Mouse (Mus musculus) heart, postnatal 25 days (tissue): Measurements from ENCODE around the gene Abcb8. TPM values are rescaled to one million over a fixed set of nuclear protein-coding genes. Genes with fewer than 3 reads are reported as not detected.

ENCODE experiments used
- DNase-seq: peaks from one replicate; pipeline ENCODE4 v3.0.0; 2022; ENCODE audit warnings: low spot score
- intact Hi-C: fragments of 180-260 bp; cut with DNase I; formaldehyde crosslinking; loops from one replicate; pipeline ENCODE4 v1.15.1; 2025
- total RNA-seq, 2 experiments: library from RNA; stranded (reverse); gene quantifications; 2 replicates each; pipeline ENCODE4 v1.2.3; 2021

Abcb8 gene
- total RNA-seq, 2 experiments from 2014 or later, result 82.8 to 83.7 TPM

GRCm38 (mm10) chr5:24364963-24365362 lies 28.5 kb upstream of the Abcb8 start:
- intact Hi-C loops, result loop anchor here (1.0 kb wide), 1 partner anchor 19 kb away; no protein-coding TSS in a partner anchor
- DNase-seq, result no peak

DNA sequence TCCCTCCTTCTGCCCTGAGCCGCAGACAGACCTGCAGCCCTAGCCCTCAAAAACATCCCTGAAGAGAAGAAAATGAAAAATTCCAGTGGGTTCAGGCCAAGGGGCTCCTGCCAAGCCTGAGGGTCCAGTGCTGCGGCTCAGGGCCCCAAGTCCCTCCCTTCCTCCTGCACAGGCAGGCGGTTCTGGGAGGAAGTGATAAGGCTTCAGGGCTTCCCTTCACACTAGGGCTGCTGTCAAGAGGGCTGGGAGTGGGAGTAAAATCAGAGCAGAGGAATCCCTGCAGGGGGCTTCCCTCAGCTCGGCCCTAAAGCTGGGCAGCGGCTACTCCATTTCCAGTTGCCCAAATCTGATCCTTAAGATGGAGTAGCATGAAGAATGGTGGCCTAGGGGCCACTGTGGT lies 27.9 kb upstream of the Abcb8 start:
- intact Hi-C loops, result loop anchor here (1.0 kb wide), 1 partner anchor 19 kb away; no protein-coding TSS in a partner anchor

GRCm38 (mm10) chr5:24366426-24366825 lies 27.0 kb upstream of the Abcb8 start:
- intact Hi-C loops, result no loop called here
- no peak for DNase-seq

More for the DNA sequence above, 27.9 kb upstream of the Abcb8 start:
- DNase-seq, result no peak

DNA sequence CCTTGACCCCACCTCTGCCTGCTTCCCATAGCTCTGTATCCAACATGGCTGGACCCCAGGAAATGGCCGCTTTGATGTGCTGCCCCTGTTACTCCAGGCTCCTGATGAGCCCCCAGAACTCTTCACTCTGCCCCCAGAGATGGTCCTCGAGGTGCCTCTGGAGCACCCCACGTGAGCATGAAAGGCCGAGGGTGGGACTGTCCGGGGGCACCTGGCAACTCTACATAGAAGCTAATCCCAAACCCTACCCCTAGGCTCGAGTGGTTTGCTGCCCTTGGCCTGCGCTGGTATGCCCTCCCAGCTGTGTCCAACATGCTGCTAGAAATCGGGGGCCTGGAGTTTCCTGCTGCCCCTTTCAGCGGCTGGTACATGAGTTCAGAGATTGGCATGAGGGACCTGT lies 23.7 kb upstream of the Abcb8 start:
- DNase-seq, result no peak
- intact Hi-C loops, result no loop called here

DNA sequence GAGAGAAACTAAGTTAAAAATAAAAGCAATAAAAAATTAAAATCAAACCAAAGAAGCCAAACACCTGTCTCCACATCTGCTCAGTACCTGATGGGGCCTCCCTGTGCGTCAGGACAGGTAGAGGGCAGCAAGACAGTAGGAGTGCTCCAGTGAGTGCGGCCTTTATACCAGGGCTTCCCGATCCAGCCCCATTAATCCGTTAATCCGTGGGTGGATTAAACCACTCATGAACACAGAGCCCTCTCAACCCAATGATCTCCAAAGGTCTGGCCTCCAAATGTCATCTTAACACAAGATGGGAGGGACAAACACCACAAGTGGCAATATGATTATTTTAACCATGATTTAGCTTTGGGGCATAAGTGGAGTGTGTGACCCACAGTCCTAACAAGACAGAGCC lies 19.7 kb upstream of the Abcb8 start:
- intact Hi-C loops, result no loop called here
- DNase-seq, result no peak

GRCm38 (mm10) chr5:24374216-24374615 lies 19.2 kb upstream of the Abcb8 start:
- no peak for DNase-seq
- intact Hi-C loops, result no loop called here

GRCm38 (mm10) chr5:24374666-24375328 lies 18.7 kb upstream of the Abcb8 start:
- intact Hi-C loops, result no loop called here
- DNase-seq, result no peak

- intact Hi-C loops, result no loop called here
Observed at GRCm38 (mm10) chr5:24378700-24379099, 14.8 kb upstream of the Abcb8 start.

DNA sequence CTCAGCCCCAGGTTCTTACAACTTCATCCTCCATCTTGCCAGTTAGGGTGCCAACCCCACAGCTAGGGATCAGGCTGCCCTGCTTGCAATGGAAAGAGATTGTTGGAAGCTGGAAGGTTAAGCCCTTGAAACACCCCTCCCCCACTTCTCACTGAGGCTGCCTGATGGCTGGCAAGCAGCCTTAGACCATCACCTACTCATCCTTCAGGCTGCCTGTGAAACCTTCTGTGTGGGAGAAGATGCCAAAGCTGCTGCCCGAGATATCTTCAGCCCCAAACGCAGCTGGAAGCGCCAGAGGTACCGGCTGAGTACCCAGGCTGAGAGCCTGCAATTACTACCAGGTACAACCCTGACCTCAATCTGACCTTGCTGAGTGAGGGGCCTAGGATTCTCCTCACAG lies 14.0 kb upstream of the Abcb8 start:
- intact Hi-C loops, result no loop called here
- no peak for DNase-seq

More at GRCm38 (mm10) chr5:24378700-24379099, 14.8 kb upstream of the Abcb8 start:
- no peak for DNase-seq

DNA sequence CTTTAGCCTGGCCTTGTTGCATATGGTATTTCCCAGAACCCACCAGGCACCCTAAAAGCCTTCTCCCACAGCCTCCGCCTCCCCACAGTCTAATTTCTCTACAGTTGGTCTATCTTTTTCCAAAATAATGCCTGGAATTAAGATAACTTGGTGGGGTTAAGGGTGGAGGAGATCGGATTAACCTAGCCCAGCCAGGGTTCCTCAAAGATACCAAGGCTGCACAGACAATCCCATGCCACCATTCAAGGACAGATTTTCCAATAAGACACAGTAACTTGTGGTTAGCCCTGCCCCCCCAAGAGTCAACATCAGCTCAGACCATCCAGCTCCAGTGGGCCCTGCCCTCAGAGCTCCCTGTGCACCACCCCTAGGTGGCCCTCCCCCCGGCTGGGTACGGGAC lies 13.0 kb upstream of the Abcb8 start:
- intact Hi-C loops, result no loop called here
- DNase-seq, result no peak

DNA sequence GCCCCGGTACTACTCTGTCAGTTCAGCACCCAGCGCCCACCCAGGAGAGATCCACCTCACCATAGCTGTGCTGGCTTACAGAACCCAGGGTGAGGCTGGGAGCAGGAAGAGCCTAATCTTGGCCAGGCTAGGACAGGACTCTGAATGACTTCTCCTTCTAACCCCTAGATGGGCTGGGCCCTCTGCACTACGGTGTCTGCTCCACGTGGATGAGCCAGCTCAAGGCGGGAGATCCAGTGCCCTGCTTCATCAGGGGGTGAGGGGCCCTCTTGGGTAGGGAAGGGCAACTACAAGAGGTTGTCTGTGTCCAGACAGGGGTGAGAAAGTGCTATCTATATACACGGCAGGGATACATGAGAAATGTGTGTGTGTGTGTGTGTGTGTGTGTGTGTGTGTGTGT lies 12.0 kb upstream of the Abcb8 start:
- intact Hi-C loops, result no loop called here
- no peak for DNase-seq

- intact Hi-C loops, result no loop called here
- no peak for DNase-seq
Observed at GRCm38 (mm10) chr5:24381988-24382387, 11.5 kb upstream of the Abcb8 start.

GRCm38 (mm10) chr5:24383026-24383859 lies 10.2 kb upstream of the Abcb8 start:
- peak; percentile 79 for DNase-seq
- intact Hi-C loops, result no loop called here

DNA sequence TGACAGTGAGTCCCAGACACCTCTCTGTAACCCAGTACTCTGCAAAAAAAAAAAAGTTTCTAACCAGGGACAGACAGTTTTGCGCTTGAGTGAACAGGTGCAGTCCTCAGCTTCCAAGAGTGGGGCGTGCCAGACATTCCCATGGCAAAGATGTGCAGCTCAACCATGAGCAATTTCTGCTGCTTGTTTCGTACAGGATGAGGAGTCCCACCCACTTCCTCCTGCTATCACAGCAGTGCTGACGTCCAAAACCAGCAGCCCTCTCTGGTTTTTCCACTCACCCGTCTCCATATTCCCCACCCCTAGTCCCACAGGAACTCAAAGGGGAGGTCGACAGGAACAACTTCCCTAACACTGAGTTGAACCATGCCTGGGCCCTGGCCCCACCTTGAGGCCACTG lies 9.1 kb upstream of the Abcb8 start:
- intact Hi-C loops, result loop anchor here (1.0 kb wide), 1 partner anchor 19 kb away; no protein-coding TSS in a partner anchor
- DNase-seq, result peak; percentile 75

GRCm38 (mm10) chr5:24385374-24385773 lies 8.1 kb upstream of the Abcb8 start:
- no peak for DNase-seq
- intact Hi-C loops, result no loop called here

- intact Hi-C loops, result no loop called here
- DNase-seq, result no peak
Observed at GRCm38 (mm10) chr5:24385887-24386550, 7.4 kb upstream of the Abcb8 start.

DNA sequence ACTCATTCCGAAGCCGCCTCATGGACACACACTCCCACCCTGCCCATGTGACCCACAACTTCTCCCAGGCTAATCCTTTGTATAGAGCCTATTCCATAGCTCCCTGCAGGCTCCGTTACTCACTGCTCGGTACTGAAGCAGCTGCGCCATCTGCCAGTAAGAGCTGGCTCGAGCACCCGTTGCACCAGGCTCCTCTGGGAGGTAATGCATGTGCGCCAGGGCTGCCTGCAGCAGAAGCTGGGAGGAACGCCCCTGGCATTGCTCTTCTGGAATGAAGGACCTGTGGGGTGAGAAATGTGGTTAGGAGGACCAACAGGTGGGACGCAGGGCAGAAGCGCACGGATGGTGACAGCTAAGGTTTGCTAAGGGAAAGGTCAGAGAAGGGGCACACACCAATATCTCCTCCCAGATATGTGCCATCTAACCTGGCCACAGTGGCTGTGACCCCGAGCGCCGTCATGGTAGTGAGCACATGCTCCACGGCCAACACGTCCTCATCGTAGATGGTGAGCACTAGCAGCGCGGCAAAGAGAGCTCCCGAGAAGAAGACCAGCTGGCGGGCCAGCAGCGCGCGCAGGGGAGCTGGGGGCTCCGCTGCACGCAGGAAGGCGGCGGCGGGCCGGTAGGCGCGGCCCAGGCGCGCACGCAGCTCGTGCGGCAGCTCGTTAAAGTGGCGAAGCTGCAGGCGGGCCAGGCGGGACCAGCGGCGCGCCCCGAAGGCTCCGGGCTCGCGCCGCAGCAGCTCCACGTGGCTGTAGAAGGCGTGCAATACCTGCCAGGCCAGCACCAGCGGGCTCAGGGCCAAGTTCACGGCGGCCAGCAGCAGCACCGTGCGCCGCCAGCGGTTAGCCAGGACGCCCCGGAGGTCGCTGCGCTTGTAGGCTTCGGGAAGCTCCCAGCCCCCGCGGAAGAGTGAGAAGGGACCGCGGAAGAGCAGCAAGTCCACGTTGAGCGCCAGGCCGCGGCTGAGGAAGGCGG lies 5.9 kb upstream of the Abcb8 start:
- intact Hi-C loops, result no loop called here
- peak; percentile 35 for DNase-seq

- no peak for DNase-seq
- intact Hi-C loops, result no loop called here
Observed at GRCm38 (mm10) chr5:24388246-24388915, 5.1 kb upstream of the Abcb8 start.
